Mouse (Mus musculus): Measurements from ENCODE around the gene C130026I21Rik. TPM values are rescaled to one million over a fixed set of nuclear protein-coding genes. Genes with fewer than 3 reads are reported as not detected.

C130026I21Rik gene
- polyA plus RNA-seq (2015; fragmentation: Nextera tagmentation; extraction: Ambion mirVana), result 0.21 TPM in 1 of 2 replicates, not detected in the other

DNA sequence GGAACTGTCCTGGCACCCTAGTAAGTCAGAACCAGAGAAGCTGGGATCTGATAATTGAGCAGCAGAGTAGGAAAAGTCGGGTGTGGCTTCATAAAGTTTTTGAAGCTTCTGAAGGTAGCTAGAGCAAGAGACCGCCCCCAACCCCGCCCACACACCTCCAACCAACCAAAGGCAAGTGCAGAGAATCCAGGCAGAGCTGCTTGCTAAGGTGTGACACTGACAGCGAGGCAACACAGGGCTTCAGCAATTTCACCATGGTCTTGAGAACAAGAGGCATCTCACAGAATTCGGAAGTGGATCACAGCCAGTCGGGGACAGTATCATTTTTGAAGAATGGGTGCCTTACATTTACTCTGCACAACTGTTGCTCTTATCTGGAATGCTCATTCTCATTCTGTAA lies at the start of gene C130026I21Rik:
TSS of gene C130026I21Rik (minus strand) at position 101 of the 400 bp plus-strand sequence.

DNA sequence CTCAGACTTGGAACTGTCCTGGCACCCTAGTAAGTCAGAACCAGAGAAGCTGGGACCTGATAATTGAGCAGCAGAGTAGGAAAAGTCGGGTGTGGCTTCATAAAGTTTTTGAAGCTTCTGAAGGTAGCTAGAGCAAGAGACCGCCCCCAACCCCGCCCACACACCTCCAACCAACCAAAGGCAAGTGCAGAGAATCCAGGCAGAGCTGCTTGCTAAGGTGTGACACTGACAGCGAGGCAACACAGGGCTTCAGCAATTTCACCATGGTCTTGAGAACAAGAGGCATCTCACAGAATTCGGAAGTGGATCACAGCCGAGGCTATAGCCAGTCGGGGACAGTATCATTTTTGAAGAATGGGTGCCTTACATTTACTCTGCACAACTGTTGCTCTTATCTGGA lies 160.6 kb downstream of the C130026I21Rik start, which contains the start of gene A530032D15Rik:
TSS of gene A530032D15Rik (minus strand) at position 101 of the 400 bp plus-strand sequence.

DNA sequence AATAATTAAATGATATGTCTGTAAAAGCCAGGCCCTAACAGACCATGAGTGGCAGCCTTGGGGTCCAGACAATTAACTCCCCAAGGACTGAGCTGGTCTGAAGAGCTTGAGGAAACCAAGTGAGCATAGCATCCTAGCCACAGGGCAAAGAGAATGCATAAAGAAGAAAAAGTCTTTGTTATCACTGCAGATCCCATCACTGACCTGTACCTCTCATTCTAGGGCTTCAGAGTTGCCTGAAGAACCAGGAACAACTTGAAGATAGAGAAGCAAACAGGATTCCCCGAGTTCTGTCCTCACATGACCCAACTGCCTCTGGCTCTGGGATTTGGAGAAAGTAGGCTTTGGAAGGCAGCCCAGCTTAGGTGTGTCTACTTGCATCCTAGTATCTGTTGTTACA lies 170.5 kb downstream of the C130026I21Rik start, which contains the start of gene Gm10553:
TSS of gene Gm10553 (plus strand) at position 301 of the 400 bp plus-strand sequence.

Small RNAs within 50 kb of the gene (microRNA-seq; reads per million reads assigned to microRNA genes)
- not detected for gene Gm27907

Other genes with a start within 250 kb of the C130026I21Rik start
- not detected in 2 replicates for gene Gm10553, start 170.4 kb downstream of the C130026I21Rik start, polyA plus RNA-seq (2015; fragmentation: Nextera tagmentation; extraction: Ambion mirVana)
- not detected in 2 replicates for gene A530032D15Rik, start 160.7 kb downstream of the C130026I21Rik start, polyA plus RNA-seq (2015; fragmentation: Nextera tagmentation; extraction: Ambion mirVana)